Mouse (Mus musculus) testis, adult 2 months (tissue): ENCODE data around the gene Obsl1.

ENCODE experiments used
- CTCF ChIP-seq: fragments of 200-500 bp; IDR thresholded peaks from 2 replicates; pipeline ENCODE4 v1.5.1; 2012; ENCODE audit warnings: low read depth, mild to moderate bottlenecking, inconsistent platforms, low read length, moderate library complexity; ENCODE audit not compliant: control insufficient read depth, insufficient read depth, insufficient replicate concordance
- POLR2A ChIP-seq: fragments of 200-500 bp; IDR thresholded peaks from 2 replicates; pipeline ENCODE4 v1.6.1; 2012; ENCODE audit warnings: low read depth, mild to moderate bottlenecking, inconsistent platforms, low read length, moderate library complexity; ENCODE audit not compliant: control insufficient read depth

GRCm38 (mm10) chr1:75507006-75507405, 754 bp upstream of the Obsl1 start, which contains the start of gene Inha:
- TF ChIP-seq CTCF (no peak), POLR2A (no peak)
